Mouse (Mus musculus) cerebellum, adult 2 months (tissue): ENCODE results near the gene C2cd2.

Experiments used
- CTCF ChIP-seq: fragments of 200-500 bp; IDR thresholded peaks from 2 replicates; pipeline ENCODE4 v1.5.1; 2011; ENCODE audit warnings: low read depth, mild to moderate bottlenecking, control low read depth, low read length, moderate library complexity, borderline replicate concordance; ENCODE audit not compliant: insufficient read depth
- POLR2A ChIP-seq: fragments of 200-500 bp; IDR thresholded peaks from 2 replicates; pipeline ENCODE4 v1.6.1; 2011; ENCODE audit warnings: low read length, control low read depth, borderline replicate concordance; ENCODE audit not compliant: insufficient read depth

- no peak for TF ChIP-seq POLR2A
- no peak for TF ChIP-seq CTCF
These were observed 9.6 kb downstream of the C2cd2 start for GRCm38 (mm10) chr16:97952801-97953200.
